Mouse (Mus musculus): Measurements from ENCODE around the gene Stim2. TPM values are rescaled to one million over a fixed set of nuclear protein-coding genes. Genes with fewer than 3 reads are reported as not detected.

The Stim2 gene
- polyA plus RNA-seq, 1 experiment from 2014 or later: 16.9 TPM

- peak overlapping the region; percentile 82 for H3K4me2 ChIP-seq (ENCODE audit: low read depth, severe bottlenecking)
- WGBS: 2% methylated on average over 6 of the region's 6 CpGs
- ATAC-seq (ENCODE audit: insufficient number of reproducible peaks, low FRiP score, low TSS enrichment, low read depth): no peak
- DNase-seq (ENCODE audit: low spot score): no peak
- H3K4me1 ChIP-seq (ENCODE audit: control insufficient read depth, insufficient read depth, low read length): peaks cover 13% of the 10 kb centered on the region
- H3K9ac ChIP-seq (ENCODE audit: low read length): peak overlapping the region; percentile 80
- no peaks in the 10 kb centered on the region for H3K27me3 ChIP-seq (ENCODE audit: control insufficient read depth, insufficient read depth, low read length)
- H3K4me3 ChIP-seq (ENCODE audit: low read depth, low read length): peak overlapping the region; percentile 81
- H3K36me3 ChIP-seq (ENCODE audit: control insufficient read depth, insufficient read depth, low read length): no peaks in the 10 kb centered on the region
- peak overlapping the region; percentile 77 for H3K27ac ChIP-seq (replicated peaks; ENCODE audit: low read depth, low read length)
- H3K9me3 ChIP-seq (ENCODE audit: control insufficient read depth, low read length): no peaks in the 10 kb centered on the region
Measured at GRCm38 (mm10) chr5:53999461-53999770, 1.1 kb downstream of the Stim2 start.

- H3K4me3 ChIP-seq (ENCODE audit: low read depth, low read length): peak overlapping the region; percentile 81
- DNase-seq (ENCODE audit: low spot score) (no peak), ATAC-seq (ENCODE audit: insufficient number of reproducible peaks, low FRiP score, low TSS enrichment, low read depth) (no peak)
- no peaks in the 10 kb centered on the region for H3K36me3 ChIP-seq (ENCODE audit: control insufficient read depth, insufficient read depth, low read length)
- H3K27me3 ChIP-seq (ENCODE audit: control insufficient read depth, insufficient read depth, low read length): no peaks in the 10 kb centered on the region
- no peak overlapping the region for H3K27ac ChIP-seq (replicated peaks; ENCODE audit: low read depth, low read length)
- H3K4me1 ChIP-seq (ENCODE audit: control insufficient read depth, insufficient read depth, low read length): peaks cover 13% of the 10 kb centered on the region
- peak overlapping the region; percentile 80 for H3K9ac ChIP-seq (ENCODE audit: low read length)
- H3K9me3 ChIP-seq (ENCODE audit: control insufficient read depth, low read length): no peaks in the 10 kb centered on the region
- H3K4me2 ChIP-seq (ENCODE audit: low read depth, severe bottlenecking): peak overlapping the region; percentile 82
- 0% methylated on average over 2 of the region's 2 CpGs for WGBS
Measured at GRCm38 (mm10) chr5:53999831-54000230, 1.5 kb downstream of the Stim2 start.

- DNase-seq (ENCODE audit: low spot score): no peak
- no peak overlapping the region for H3K4me3 ChIP-seq (ENCODE audit: low read depth, low read length)
- 25% methylated on average over 5 of the region's 5 CpGs for WGBS
- no peaks in the 10 kb centered on the region for H3K36me3 ChIP-seq (ENCODE audit: control insufficient read depth, insufficient read depth, low read length)
- no peaks in the 10 kb centered on the region for H3K27me3 ChIP-seq (ENCODE audit: control insufficient read depth, insufficient read depth, low read length)
- H3K4me2 ChIP-seq (ENCODE audit: low read depth, severe bottlenecking): no peak overlapping the region
- no peaks in the 10 kb centered on the region for H3K9me3 ChIP-seq (ENCODE audit: control insufficient read depth, low read length)
- no peak for ATAC-seq (ENCODE audit: insufficient number of reproducible peaks, low FRiP score, low TSS enrichment, low read depth)
- peaks cover 13% of the 10 kb centered on the region for H3K4me1 ChIP-seq (ENCODE audit: control insufficient read depth, insufficient read depth, low read length)
- H3K27ac ChIP-seq (replicated peaks; ENCODE audit: low read depth, low read length): no peak overlapping the region
- H3K9ac ChIP-seq (ENCODE audit: low read length): no peak overlapping the region
Measured at GRCm38 (mm10) chr5:54001021-54001420, 2.7 kb downstream of the Stim2 start.

GRCm38 (mm10) chr5:54005111-54005864 lies 7.0 kb downstream of the Stim2 start:
- no peaks in the 10 kb centered on the region for H3K36me3 ChIP-seq (ENCODE audit: control insufficient read depth, insufficient read depth, low read length)
- ATAC-seq (ENCODE audit: insufficient number of reproducible peaks, low FRiP score, low TSS enrichment, low read depth): no peak
- H3K4me3 ChIP-seq (ENCODE audit: low read depth, low read length): no peak overlapping the region
- DNase-seq (ENCODE audit: low spot score): no peak
- H3K9me3 ChIP-seq (ENCODE audit: control insufficient read depth, low read length): no peaks in the 10 kb centered on the region
- H3K27me3 ChIP-seq (ENCODE audit: control insufficient read depth, insufficient read depth, low read length): no peaks in the 10 kb centered on the region
- no peak overlapping the region for H3K27ac ChIP-seq (replicated peaks; ENCODE audit: low read depth, low read length)
- H3K4me1 ChIP-seq (ENCODE audit: control insufficient read depth, insufficient read depth, low read length): 0 out of 2 replicates have a peak, but pooled peaks cover 5% of the 10 kb centered on the region
- H3K9ac ChIP-seq (ENCODE audit: low read length): no peak overlapping the region
- 61% methylated on average over 2 of the region's 2 CpGs for WGBS
- H3K4me2 ChIP-seq (ENCODE audit: low read depth, severe bottlenecking): no peak overlapping the region

GRCm38 (mm10) chr5:54005865-54006225 lies 7.5 kb downstream of the Stim2 start:
- no peaks in the 10 kb centered on the region for H3K36me3 ChIP-seq (ENCODE audit: control insufficient read depth, insufficient read depth, low read length)
- no peak overlapping the region for H3K4me2 ChIP-seq (ENCODE audit: low read depth, severe bottlenecking)
- no peak for DNase-seq (ENCODE audit: low spot score)
- H3K27me3 ChIP-seq (ENCODE audit: control insufficient read depth, insufficient read depth, low read length): no peaks in the 10 kb centered on the region
- ATAC-seq (ENCODE audit: insufficient number of reproducible peaks, low FRiP score, low TSS enrichment, low read depth): no peak
- H3K4me1 ChIP-seq (ENCODE audit: control insufficient read depth, insufficient read depth, low read length): 0 out of 2 replicates have a peak, but pooled peaks cover 4% of the 10 kb centered on the region
- no peak overlapping the region for H3K9ac ChIP-seq (ENCODE audit: low read length)
- WGBS: 26% methylated on average over 6 of the region's 6 CpGs
- H3K4me3 ChIP-seq (ENCODE audit: low read depth, low read length): no peak overlapping the region
- H3K27ac ChIP-seq (replicated peaks; ENCODE audit: low read depth, low read length): no peak overlapping the region
- no peaks in the 10 kb centered on the region for H3K9me3 ChIP-seq (ENCODE audit: control insufficient read depth, low read length)

- H3K36me3 ChIP-seq (ENCODE audit: control insufficient read depth, insufficient read depth, low read length): no peaks in the 10 kb centered on the region
- no peak for ATAC-seq (ENCODE audit: insufficient number of reproducible peaks, low FRiP score, low TSS enrichment, low read depth)
Measured at GRCm38 (mm10) chr5:54006845-54007244, 8.5 kb downstream of the Stim2 start.

GRCm38 (mm10) chr5:54007617-54008016 lies 9.3 kb downstream of the Stim2 start:
- no peak overlapping the region for H3K4me3 ChIP-seq (ENCODE audit: low read depth, low read length)
- WGBS: 92% methylated on average over 6 of the region's 6 CpGs
- no peaks in the 10 kb centered on the region for H3K27me3 ChIP-seq (ENCODE audit: control insufficient read depth, insufficient read depth, low read length)
- no peaks in the 10 kb centered on the region for H3K36me3 ChIP-seq (ENCODE audit: control insufficient read depth, insufficient read depth, low read length)
- DNase-seq (ENCODE audit: low spot score) (no peak), ATAC-seq (ENCODE audit: insufficient number of reproducible peaks, low FRiP score, low TSS enrichment, low read depth) (no peak)
- H3K9ac ChIP-seq (ENCODE audit: low read length): no peak overlapping the region
- no peaks in the 10 kb centered on the region for H3K9me3 ChIP-seq (ENCODE audit: control insufficient read depth, low read length)
- no peak overlapping the region for H3K27ac ChIP-seq (replicated peaks; ENCODE audit: low read depth, low read length)
- H3K4me1 ChIP-seq (ENCODE audit: control insufficient read depth, insufficient read depth, low read length): no peaks in the 10 kb centered on the region
- H3K4me2 ChIP-seq (ENCODE audit: low read depth, severe bottlenecking): no peak overlapping the region

More at GRCm38 (mm10) chr5:54006845-54007244, 8.5 kb downstream of the Stim2 start:
- no peaks in the 10 kb centered on the region for H3K9me3 ChIP-seq (ENCODE audit: control insufficient read depth, low read length)
- H3K27ac ChIP-seq (replicated peaks; ENCODE audit: low read depth, low read length): no peak overlapping the region
- H3K4me3 ChIP-seq (ENCODE audit: low read depth, low read length): no peak overlapping the region
- no peaks in the 10 kb centered on the region for H3K27me3 ChIP-seq (ENCODE audit: control insufficient read depth, insufficient read depth, low read length)
- H3K4me1 ChIP-seq (ENCODE audit: control insufficient read depth, insufficient read depth, low read length): no peaks in the 10 kb centered on the region
- no peak for DNase-seq (ENCODE audit: low spot score)
- 95% methylated on average over 1 of the region's 1 CpGs for WGBS
- H3K9ac ChIP-seq (ENCODE audit: low read length): no peak overlapping the region
- H3K4me2 ChIP-seq (ENCODE audit: low read depth, severe bottlenecking): no peak overlapping the region

GRCm38 (mm10) chr5:54013271-54013670 lies 15.0 kb downstream of the Stim2 start:
- Histone ChIP-seq H3K27me3 (ENCODE audit: control insufficient read depth, insufficient read depth, low read length) (no peaks in the 10 kb centered on the region), H3K4me3 (ENCODE audit: low read depth, low read length) (no peak overlapping the region), H3K36me3 (ENCODE audit: control insufficient read depth, insufficient read depth, low read length) (no peaks in the 10 kb centered on the region), H3K9me3 (ENCODE audit: control insufficient read depth, low read length) (no peaks in the 10 kb centered on the region), H3K9ac (ENCODE audit: low read length) (no peak overlapping the region), H3K27ac (replicated peaks; ENCODE audit: low read depth, low read length) (no peak overlapping the region), H3K4me2 (ENCODE audit: low read depth, severe bottlenecking) (no peak overlapping the region), H3K4me1 (ENCODE audit: control insufficient read depth, insufficient read depth, low read length) (no peaks in the 10 kb centered on the region)
- WGBS: 69% methylated on average over 1 of the region's 1 CpGs
- DNase-seq (ENCODE audit: low spot score): no peak
- ATAC-seq (ENCODE audit: insufficient number of reproducible peaks, low FRiP score, low TSS enrichment, low read depth): no peak

GRCm38 (mm10) chr5:54017143-54017542 lies 18.8 kb downstream of the Stim2 start:
- 58% methylated on average over 7 of the region's 7 CpGs for WGBS
- no peaks in the 10 kb centered on the region for H3K4me1 ChIP-seq (ENCODE audit: control insufficient read depth, insufficient read depth, low read length)
- ATAC-seq (ENCODE audit: insufficient number of reproducible peaks, low FRiP score, low TSS enrichment, low read depth): no peak
- H3K27ac ChIP-seq (replicated peaks; ENCODE audit: low read depth, low read length): no peak overlapping the region
- no peak for DNase-seq (ENCODE audit: low spot score)
- H3K9ac ChIP-seq (ENCODE audit: low read length): no peak overlapping the region
- H3K4me3 ChIP-seq (ENCODE audit: low read depth, low read length): no peak overlapping the region
- no peaks in the 10 kb centered on the region for H3K27me3 ChIP-seq (ENCODE audit: control insufficient read depth, insufficient read depth, low read length)
- H3K4me2 ChIP-seq (ENCODE audit: low read depth, severe bottlenecking): no peak overlapping the region
- H3K9me3 ChIP-seq (ENCODE audit: control insufficient read depth, low read length): no peaks in the 10 kb centered on the region
- H3K36me3 ChIP-seq (ENCODE audit: control insufficient read depth, insufficient read depth, low read length): no peaks in the 10 kb centered on the region

Measured in limb, embryonic 11.5 days (tissue).